Mouse (Mus musculus) kidney, postnatal 25 days (tissue): ENCODE results near the gene Mfsd4b3.

Source experiments
- DNase-seq, 2 experiments: peaks; one replicate each; pipeline ENCODE4 v3.0.0; 2021; ENCODE audit warnings: mixed read lengths in 2 of 2

The Mfsd4b3 gene

GRCm38 (mm10) chr10:39912616-39913015, 47.3 kb downstream of the Mfsd4b3 start:
- DNase-seq = no peak

- no peak for DNase-seq
These were observed 51.0 kb downstream of the Mfsd4b3 start for GRCm38 (mm10) chr10:39908768-39909441.

- peak; percentile 43 to 67 for DNase-seq
These were observed 52.9 kb downstream of the Mfsd4b3 start for GRCm38 (mm10) chr10:39906799-39907658.

- DNase-seq = no peak
These were observed 55.8 kb downstream of the Mfsd4b3 start for GRCm38 (mm10) chr10:39904191-39904590.

GRCm38 (mm10) chr10:39898874-39899371, 61.0 kb downstream of the Mfsd4b3 start, which contains the start of gene Mfsd4b4:
TSS of gene Mfsd4b4 (minus strand) at chr10:39899238.
- DNase-seq = peak; percentile 91 to 97
